ENCODE assay signal across 9 mouse cellular contexts in the genomic region with DNA sequence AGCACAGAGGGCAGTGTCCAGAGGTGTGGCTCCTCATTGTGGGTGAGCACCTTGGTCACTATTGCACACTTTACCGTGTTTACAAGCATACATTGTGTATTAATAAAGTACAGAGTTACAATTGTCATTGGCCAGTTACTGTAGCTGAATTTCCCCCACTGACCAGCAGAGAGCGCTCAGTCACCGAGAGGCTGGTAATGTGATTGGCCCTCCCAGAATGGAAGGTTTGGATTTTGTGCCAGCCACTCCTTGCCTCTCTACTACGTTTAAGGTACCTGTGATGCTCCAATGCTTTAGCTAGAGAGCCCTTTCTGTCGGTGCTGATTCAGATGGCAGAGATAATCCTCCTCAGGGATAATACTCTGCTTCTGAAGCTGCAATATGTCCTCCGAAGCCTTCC. TPM values are rescaled to one million over a fixed set of nuclear protein-coding genes. Genes with fewer than 3 reads are reported as not detected.
A peak's percentile ranks its signal among the peaks of the same experiment; 100 is the strongest.
DNase-seq lines count a peak whose midpoint lies in the region; ATAC-seq and TF ChIP-seq lines count a peak whose summit lies in the region.
"Had no signal": no experiment of that assay in that cellular context is flagged by ENCODE, and none has a peak within 500 bp of the region (broad histone marks: within the 10 kb centered on the region; RNA-seq: fewer than 3 reads in every experiment).

No protein-coding gene starts in this region.

- TF ChIP-seq POLR2A in MEL (IDR thresholded peaks at IDR 0.05; ENCODE audit: control insufficient read depth in 1 of 2, insufficient read depth in 1 of 2, low read depth in 1 of 2, low read length in 2 of 2, poor library complexity in 1 of 2) = no peak
- TF ChIP-seq POLR2A in cerebellum, adult 2 months (IDR thresholded peaks at IDR 0.05; ENCODE audit: borderline replicate concordance, insufficient read depth, low read length) = no peak

- H3K4me2 ChIP-seq in lung, embryonic 14.5 days = no peak overlapping the region

- 16% methylated on average over 6 of the region's 6 CpGs for WGBS in cerebellum, adult 2 months
- WGBS in lung, embryonic 14.5 days = 20% methylated on average over 6 of the region's 6 CpGs

- TF ChIP-seq RAD21 in MEL (IDR thresholded peaks at IDR 0.05; ENCODE audit: low read depth, low read length) = peak; percentile 85

- intact Hi-C loops in gastrocnemius, adult 2 months (cut with DNase I) = loop anchor here (1.0 kb wide), 1 partner anchor 404 kb away; no protein-coding TSS in a partner anchor

- H3K9ac ChIP-seq in MEL (ENCODE audit: control insufficient read depth, low read depth, low read length, poor library complexity, severe bottlenecking) = no peak overlapping the region
- H3K9ac ChIP-seq in lung, embryonic 14.5 days = no peak overlapping the region

- DNase-seq in 416B (ENCODE audit: low read depth) (peak; percentile 46), MEL (ENCODE audit: low read depth, low spot score) (peak; percentile 66)
- DNase-seq in cerebellum, adult 2 months = peak; percentile 65 to 78
- DNase-seq in gastrocnemius, adult 2 months = peak; percentile 73
- peak; percentile 83 to 84 for DNase-seq in kidney, postnatal 4 days
- DNase-seq in lung, embryonic 14.5 days = peak; percentile 87
- DNase-seq in right cerebral cortex, adult 2 months (ENCODE audit: low spot score in 2 of 2) = peak; percentile 80 to 83
- DNase-seq in urinary bladder, postnatal 4 days (ENCODE audit: low spot score in 2 of 2) = peak; percentile 27 to 76

- H3K4me3 ChIP-seq in MEL (ENCODE audit: control insufficient read depth in 1 of 2, insufficient read depth in 1 of 2, low read depth in 2 of 2, low read length in 2 of 2) = no peak overlapping the region
- H3K4me3 ChIP-seq in cerebellum, adult 2 months (replicated peaks; ENCODE audit: insufficient read depth, low read depth, low read length) = no peak overlapping the region
- no peak overlapping the region for H3K4me3 ChIP-seq in gastrocnemius, adult 2 months
- H3K4me3 ChIP-seq in lung, embryonic 14.5 days (ENCODE audit: low read depth, low read length) = no peak overlapping the region

- peaks cover 0 to 2% of the 10 kb centered on the region in 2 experiments; a peak in 2 of 4 replicates for H3K36me3 ChIP-seq in MEL (ENCODE audit: control insufficient read depth in 1 of 2, insufficient read depth in 2 of 2, low read length in 2 of 2)
- H3K36me3 ChIP-seq in lung, embryonic 14.5 days (ENCODE audit: insufficient read depth) = no peaks in the 10 kb centered on the region

- H3K9me3 ChIP-seq in MEL (replicated peaks; ENCODE audit: insufficient read depth, low read length) = no peaks in the 10 kb centered on the region
- no peaks in the 10 kb centered on the region for H3K9me3 ChIP-seq in lung, embryonic 14.5 days (ENCODE audit: low read depth, low read length)

- ATAC-seq in lung, embryonic 14.5 days (ENCODE audit: insufficient read depth) = peak; percentile 24; the same call in 1 of the 2 replicates

- H3K4me1 ChIP-seq in MEL (ENCODE audit: control insufficient read depth in 1 of 2, insufficient read depth in 2 of 2, low read length in 2 of 2) = peaks cover 0 to 5% of the 10 kb centered on the region in 2 experiments; a peak in 1 of 4 replicates
- H3K4me1 ChIP-seq in cerebellum, adult 2 months (ENCODE audit: control insufficient read depth, insufficient read depth, low read length) = no peaks in the 10 kb centered on the region
- peaks cover 12% of the 10 kb centered on the region for H3K4me1 ChIP-seq in lung, embryonic 14.5 days (ENCODE audit: insufficient read depth)

- no peak for TF ChIP-seq EP300 in MEL (IDR thresholded peaks at IDR 0.05; ENCODE audit: low read depth in 1 of 2, low read length in 2 of 2)

- H3K27me3 ChIP-seq in MEL (ENCODE audit: control insufficient read depth in 1 of 2, insufficient read depth in 2 of 2, low read length in 2 of 2) = no peaks in the 10 kb centered on the region
- no peaks in the 10 kb centered on the region for H3K27me3 ChIP-seq in cerebellum, adult 2 months (ENCODE audit: control insufficient read depth, insufficient read depth, low read length)
- H3K27me3 ChIP-seq in lung, embryonic 14.5 days (ENCODE audit: insufficient read depth, low read length) = no peaks in the 10 kb centered on the region

- H3K27ac ChIP-seq in MEL (ENCODE audit: control insufficient read depth, low read depth, low read length) = no peak overlapping the region
- no peak overlapping the region for H3K27ac ChIP-seq in cerebellum, adult 2 months (ENCODE audit: insufficient read depth, low read length)
- no peak overlapping the region for H3K27ac ChIP-seq in gastrocnemius, adult 2 months
- no peak overlapping the region for H3K27ac ChIP-seq in lung, embryonic 14.5 days (ENCODE audit: low read depth)

- peak; percentile 88 to 92 (median 89) for TF ChIP-seq CTCF in MEL (IDR thresholded peaks at IDR 0.05 in 2 of 3, conservative IDR thresholded peaks at IDR 0.05 in 1 of 3; ENCODE audit: control insufficient read depth in 1 of 3, insufficient read depth in 1 of 3, low read depth in 2 of 3, low read length in 3 of 3, poor library complexity in 1 of 3, severe bottlenecking in 1 of 3)
- TF ChIP-seq CTCF in cerebellum, adult 2 months (IDR thresholded peaks at IDR 0.05; ENCODE audit: borderline replicate concordance, insufficient read depth, low read depth, low read length) = peak; percentile 95
- peak; percentile 96 for TF ChIP-seq CTCF in gastrocnemius, adult 2 months (IDR thresholded peaks at IDR 0.05)
- peak; percentile 96 for TF ChIP-seq CTCF in lung, embryonic 14.5 days (IDR thresholded peaks at IDR 0.05; ENCODE audit: low read depth)

- H3K79me2 ChIP-seq in MEL (ENCODE audit: control insufficient read depth, insufficient read depth, low read length, poor library complexity) = no peaks in the 10 kb centered on the region

TF ChIP-seq in MEL, 35 proteins besides CTCF, POLR2A, EP300 and RAD21:
- TF ChIP-seq SMC3 (IDR thresholded peaks at IDR 0.05; ENCODE audit: low read depth, low read length) = peak; percentile 87
- no peak for TF ChIP-seq POLR2AphosphoS2 (IDR thresholded peaks at IDR 0.05; ENCODE audit: low read length)
- peak; percentile 62; the same call in 1 of the 2 replicates for TF ChIP-seq ZC3H11A (IDR thresholded peaks at IDR 0.05; ENCODE audit: low read depth, low read length)

RNA-seq across cellular contexts. Expression of a gene that starts 38.2 kb away (rescaled TPM):
- 23.6 and 30.9 TPM in 2 replicates for total RNA-seq in MEL (2012; rRNA removed)
- polyA plus RNA-seq in MEL (2012; ENCODE audit: insufficient read depth in 1 of 2, insufficient read length in 2 of 2, low read depth in 1 of 2, low replicate concordance in 2 of 2, missing spikeins in 1 of 2) = 100 to 1,000 TPM in 1 of 2 experiments, 10 to 100 TPM in 1; 29.5 to 152 TPM
- polyA plus RNA-seq in cerebellum, adult 2 months (2012; rRNA removed) = 37.3 and 39.6 TPM in 2 replicates
- 10 to 100 TPM; 21.0 to 25.9 TPM for total RNA-seq in gastrocnemius, adult 2 months (2021)
- 48.6 and 52.0 TPM in 2 replicates for polyA plus RNA-seq in lung, embryonic 14.5 days (2014; fragmentation: Nextera tagmentation; extraction: Ambion mirVana)

RNA-seq across cellular contexts. Expression of a gene that starts 38.7 kb away (rescaled TPM):
- not detected in 2 replicates for total RNA-seq in MEL (2012; rRNA removed)
- polyA plus RNA-seq in MEL (2012; ENCODE audit: insufficient read depth in 1 of 2, insufficient read length in 2 of 2, low read depth in 1 of 2, low replicate concordance in 2 of 2, missing spikeins in 1 of 2) = not detected
- 0.72 and 1.6 TPM in 2 replicates for polyA plus RNA-seq in cerebellum, adult 2 months (2012; rRNA removed)
- 1 to 10 TPM; 4.3 to 4.9 TPM for total RNA-seq in gastrocnemius, adult 2 months (2021)
- polyA plus RNA-seq in lung, embryonic 14.5 days (2014; fragmentation: Nextera tagmentation; extraction: Ambion mirVana) = 0.97 and 1.2 TPM in 2 replicates
- polyA plus RNA-seq: heart, embryonic 14.5 days had no signal
